Mouse (Mus musculus) G1E (cell line): ENCODE data around the gene Mlf2. TPM values are rescaled to one million over a fixed set of nuclear protein-coding genes. Genes with fewer than 3 reads are reported as not detected.

Source experiments
- ATAC-seq: 2 replicates; pipeline ENCODE4 v1.8.0; 2016; ENCODE audit warnings: mild to moderate bottlenecking; ENCODE audit not compliant: insufficient number of reproducible peaks, poor library complexity, low FRiP score, severe bottlenecking; ENCODE audit errors: extremely low read depth
- DNase-seq: peaks from one replicate; pipeline ENCODE4 v3.0.0; 2012; ENCODE audit warnings: low spot score
- H3K27me3 ChIP-seq: 2 replicates; pipeline ENCODE4 v1.6.1; 2012; ENCODE audit warnings: mild to moderate bottlenecking, low read length, inconsistent platforms; ENCODE audit not compliant: insufficient read depth
- H3K36me3 ChIP-seq: replicated peaks from 2 replicates; pipeline ENCODE3; 2012; ENCODE audit warnings: mild to moderate bottlenecking, inconsistent platforms
- H3K4me1 ChIP-seq: 2 replicates; pipeline ENCODE4 v1.6.1; 2012; ENCODE audit warnings: low read depth, low read length, inconsistent platforms, mixed read lengths; ENCODE audit not compliant: insufficient read depth
- H3K4me3 ChIP-seq: 2 replicates; pipeline ENCODE4 v1.5.1; 2012; ENCODE audit warnings: low read depth, mild to moderate bottlenecking, inconsistent platforms, low read length, moderate library complexity, mixed read lengths
- H3K9me3 ChIP-seq: replicated peaks from 2 replicates; pipeline ENCODE4 v1.6.1; 2012; ENCODE audit warnings: inconsistent platforms
- CTCF ChIP-seq: IDR thresholded peaks from 2 replicates; pipeline ENCODE4 v1.5.1; 2012; ENCODE audit warnings: low read depth, low read length, inconsistent platforms, mixed read lengths
- GATA1 ChIP-seq: IDR thresholded peaks from 2 replicates; pipeline ENCODE4 v1.6.1; 2012; ENCODE audit warnings: borderline replicate concordance, low read length, inconsistent platforms, mixed read lengths
- GATA2 ChIP-seq: IDR thresholded peaks from 2 replicates; pipeline ENCODE4 v1.6.1; 2012; ENCODE audit warnings: low read depth, low read length, inconsistent platforms, borderline replicate concordance
- POLR2AphosphoS5 ChIP-seq: IDR thresholded peaks from 2 replicates; pipeline ENCODE4 v1.6.1; 2012; ENCODE audit warnings: low read depth, low read length, inconsistent platforms; ENCODE audit not compliant: insufficient replicate concordance
- TAL1 ChIP-seq: conservative IDR thresholded peaks from 2 replicates; pipeline ENCODE4 v1.6.1; 2012; ENCODE audit warnings: low read depth, low read length, inconsistent platforms, mixed read lengths
- polyA plus RNA-seq: library from polyadenylated mRNA; stranded (reverse); fragments of >175 nt; gene quantifications from 2 replicates; pipeline ENCODE4 v1.2.3, GENCODE M21; 2012
- total RNA-seq, 2 experiments: library from RNA; stranded (forward) in 1 of 2; stranded (reverse) in 1 of 2; fragments of 200-1000 nt in 1 of 2; fragments of >200 nt in 1 of 2; fragmentation: Nextera tagmentation in 1 of 2; gene quantifications; 2 replicates each; pipeline ENCODE4 v1.2.3; 2014 to 2017

The Mlf2 gene
- total and polyA plus RNA-seq, 3 experiments, result 86.5 to 269 (median 180) TPM

GRCm38 (mm10) chr6:124916695-124917517, 14.3 kb upstream of the Mlf2 start:
- Histone ChIP-seq H3K27me3 (peaks cover 84% of the 10 kb centered on the region), H3K9me3 (no peaks in the 10 kb centered on the region), H3K4me1 (peaks cover 47% of the 10 kb centered on the region), H3K36me3 (no peaks in the 10 kb centered on the region), H3K4me3 (peak overlapping the region; percentile 74)
- DNase-seq (peak; percentile 92), ATAC-seq (no peak)
- no peak for TF ChIP-seq GATA1
- TF ChIP-seq CTCF, result peak; percentile 21; the same call in 1 of the 2 replicates

- Histone ChIP-seq H3K27me3 (peaks cover 77% of the 10 kb centered on the region), H3K9me3 (no peaks in the 10 kb centered on the region), H3K4me1 (peaks cover 47% of the 10 kb centered on the region), H3K36me3 (no peaks in the 10 kb centered on the region), H3K4me3 (peak overlapping the region; percentile 74)
- no peak for TF ChIP-seq GATA1
- TF ChIP-seq CTCF, result no peak
- TF ChIP-seq GATA2, result no peak
- no peak for TF ChIP-seq POLR2AphosphoS5
- TF ChIP-seq TAL1, result no peak
- ATAC-seq (peak; percentile 31; the same call in 1 of the 2 replicates), DNase-seq (peak; percentile 40)
Observed at GRCm38 (mm10) chr6:124917518-124918330, 13.5 kb upstream of the Mlf2 start.

- peaks cover 75% of the 10 kb centered on the region for H3K27me3 ChIP-seq
- H3K4me1 ChIP-seq, result peaks cover 43% of the 10 kb centered on the region
- TF ChIP-seq CTCF (no peak), GATA1 (no peak), GATA2 (no peak), TAL1 (no peak), POLR2AphosphoS5 (no peak)
- peak overlapping the region; percentile 74 for H3K4me3 ChIP-seq
- no peaks in the 10 kb centered on the region for H3K36me3 ChIP-seq
- H3K9me3 ChIP-seq, result no peaks in the 10 kb centered on the region
- DNase-seq (no peak), ATAC-seq (no peak)
Observed at GRCm38 (mm10) chr6:124918331-124918690, 12.9 kb upstream of the Mlf2 start.

- no peak for DNase-seq
- Histone ChIP-seq H3K4me3 (no peak overlapping the region), H3K27me3 (peaks cover 69% of the 10 kb centered on the region), H3K4me1 (peaks cover 41% of the 10 kb centered on the region), H3K9me3 (no peaks in the 10 kb centered on the region), H3K36me3 (no peaks in the 10 kb centered on the region)
- TF ChIP-seq GATA2, result no peak
- no peak for TF ChIP-seq GATA1
- TF ChIP-seq CTCF, result no peak
- TF ChIP-seq TAL1, result no peak
- TF ChIP-seq POLR2AphosphoS5, result no peak
- no peak for ATAC-seq
Observed at GRCm38 (mm10) chr6:124918890-124919627, 12.1 kb upstream of the Mlf2 start.

- no peaks in the 10 kb centered on the region for H3K36me3 ChIP-seq
- H3K4me1 ChIP-seq, result peaks cover 41% of the 10 kb centered on the region
- ATAC-seq, result peak; percentile 67
- H3K9me3 ChIP-seq, result no peaks in the 10 kb centered on the region
- H3K27me3 ChIP-seq, result peaks cover 62% of the 10 kb centered on the region
- TF ChIP-seq GATA2, result no peak
- no peak for TF ChIP-seq GATA1
- no peak for TF ChIP-seq POLR2AphosphoS5
- TF ChIP-seq TAL1, result no peak
- TF ChIP-seq CTCF, result no peak
- H3K4me3 ChIP-seq, result no peak within 1 kb of the TSS
- no peak for DNase-seq
Observed at GRCm38 (mm10) chr6:124919695-124920317, 11.4 kb upstream of the Mlf2 start, which contains the start of gene Ptms. Gene Ptms, minus strand, starts transcription at chr6:124920103.
